Comparison of ENCODE assay signal across 8 mouse cellular contexts in the genomic region with DNA sequence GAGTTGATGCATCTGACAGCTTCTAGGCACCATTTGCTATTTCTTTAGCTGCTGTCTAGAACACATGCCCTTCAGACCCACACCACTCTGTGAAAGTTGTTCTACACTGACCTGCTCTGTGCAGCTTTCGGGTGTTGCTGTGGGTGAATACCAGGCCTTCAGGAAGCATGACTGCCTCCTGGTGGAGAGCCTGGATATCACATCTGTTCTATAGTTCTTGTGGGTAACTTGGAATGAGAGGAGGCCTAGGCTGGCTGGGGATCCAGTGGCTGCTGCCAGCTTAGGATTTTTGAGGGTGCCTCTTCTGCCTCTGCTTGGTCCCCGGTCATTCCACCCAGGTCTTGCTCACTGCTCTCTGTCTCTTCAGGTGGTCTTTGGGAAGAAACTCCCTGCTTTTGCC. TPM values are rescaled to one million over a fixed set of nuclear protein-coding genes. Genes with fewer than 3 reads are reported as not detected.
DNase-seq lines count a peak whose midpoint lies in the region; ATAC-seq lines count a peak whose summit lies in the region.

No protein-coding gene starts in this region.

- H3K4me3 ChIP-seq in forebrain, embryonic 10.5 days: no peak overlapping the region
- no peak overlapping the region for H3K4me3 ChIP-seq in forebrain, embryonic 16.5 days (replicated peaks; ENCODE audit: low read length)
- no peak overlapping the region for H3K4me3 ChIP-seq in embryonic facial prominence, embryonic 11.5 days (ENCODE audit: low read depth, low read length)
- H3K4me3 ChIP-seq in hindbrain, embryonic 14.5 days (replicated peaks; ENCODE audit: low read length): no peak overlapping the region

- H3K27ac ChIP-seq in forebrain, embryonic 10.5 days: no peak overlapping the region
- no peak overlapping the region for H3K27ac ChIP-seq in forebrain, embryonic 16.5 days (ENCODE audit: low read length)
- H3K27ac ChIP-seq in embryonic facial prominence, embryonic 11.5 days (replicated peaks; ENCODE audit: low read depth, low read length): no peak overlapping the region
- H3K27ac ChIP-seq in hindbrain, embryonic 14.5 days: no peak overlapping the region

- H3K9ac ChIP-seq in forebrain, embryonic 16.5 days (replicated peaks; ENCODE audit: low read depth, low read length): no peak overlapping the region
- no peak overlapping the region for H3K9ac ChIP-seq in embryonic facial prominence, embryonic 11.5 days (replicated peaks; ENCODE audit: low read length)
- no peak overlapping the region for H3K9ac ChIP-seq in hindbrain, embryonic 14.5 days

- H3K36me3 ChIP-seq in forebrain, embryonic 10.5 days (replicated peaks): peaks cover 63% of the 10 kb centered on the region
- H3K36me3 ChIP-seq in forebrain, embryonic 16.5 days (ENCODE audit: control insufficient read depth, insufficient read depth): peaks cover 10% of the 10 kb centered on the region
- H3K36me3 ChIP-seq in embryonic facial prominence, embryonic 11.5 days (replicated peaks; ENCODE audit: control insufficient read depth, insufficient read depth, low read depth, low read length): peaks cover 20% of the 10 kb centered on the region
- peaks cover 46% of the 10 kb centered on the region for H3K36me3 ChIP-seq in hindbrain, embryonic 14.5 days (replicated peaks; ENCODE audit: control insufficient read depth, insufficient read depth)

- no peaks in the 10 kb centered on the region for H3K9me3 ChIP-seq in forebrain, embryonic 10.5 days
- no peaks in the 10 kb centered on the region for H3K9me3 ChIP-seq in forebrain, embryonic 16.5 days (ENCODE audit: control insufficient read depth, low read length)
- no peaks in the 10 kb centered on the region for H3K9me3 ChIP-seq in embryonic facial prominence, embryonic 11.5 days (replicated peaks; ENCODE audit: control insufficient read depth, low read length)
- no peaks in the 10 kb centered on the region for H3K9me3 ChIP-seq in hindbrain, embryonic 14.5 days (ENCODE audit: control insufficient read depth, low read length)

- DNase-seq in forebrain, embryonic 10.5 days (ENCODE audit: extremely low spot score, low spot score): peak; percentile 63
- peak; percentile 53 to 59 for DNase-seq in urinary bladder, postnatal 36 days (ENCODE audit: low spot score in 2 of 2)
- DNase-seq in urinary bladder, adult 2 months (ENCODE audit: low spot score): no peak
- peak; percentile 78 for DNase-seq in embryonic facial prominence, embryonic 11.5 days (ENCODE audit: low spot score)
- DNase-seq in hindbrain, embryonic 14.5 days (ENCODE audit: low spot score): peak; percentile 66
- DNase-seq in lung, adult 18-20 months: peak; percentile 52 to 74
- peak; percentile 70 to 87 for DNase-seq in spleen, postnatal 10 days (ENCODE audit: low spot score in 2 of 2)

- 61% methylated on average over 2 of the region's 2 CpGs for WGBS in forebrain, embryonic 10.5 days
- 49% methylated on average over 2 of the region's 2 CpGs for WGBS in forebrain, embryonic 16.5 days
- 71% methylated on average over 2 of the region's 2 CpGs for WGBS in embryonic facial prominence, embryonic 11.5 days
- 56% methylated on average over 2 of the region's 2 CpGs for WGBS in hindbrain, embryonic 14.5 days

- peaks cover 23% of the 10 kb centered on the region for H3K4me1 ChIP-seq in forebrain, embryonic 10.5 days
- H3K4me1 ChIP-seq in forebrain, embryonic 16.5 days (replicated peaks; ENCODE audit: control insufficient read depth, insufficient read depth, low read length): peaks cover 17% of the 10 kb centered on the region
- peaks cover 2% of the 10 kb centered on the region; the same call in 1 of the 2 replicates for H3K4me1 ChIP-seq in embryonic facial prominence, embryonic 11.5 days (ENCODE audit: control insufficient read depth, insufficient read depth, low read length)
- H3K4me1 ChIP-seq in hindbrain, embryonic 14.5 days (replicated peaks; ENCODE audit: control insufficient read depth, insufficient read depth, low read length): peaks cover 15% of the 10 kb centered on the region

- no peaks in the 10 kb centered on the region for H3K27me3 ChIP-seq in forebrain, embryonic 10.5 days (ENCODE audit: poor library complexity, severe bottlenecking)
- no peaks in the 10 kb centered on the region for H3K27me3 ChIP-seq in forebrain, embryonic 16.5 days (replicated peaks; ENCODE audit: control insufficient read depth, insufficient read depth, low read length)
- no peaks in the 10 kb centered on the region for H3K27me3 ChIP-seq in embryonic facial prominence, embryonic 11.5 days (ENCODE audit: control insufficient read depth, insufficient read depth, low read length)
- no peaks in the 10 kb centered on the region for H3K27me3 ChIP-seq in hindbrain, embryonic 14.5 days (ENCODE audit: control insufficient read depth, insufficient read depth, low read length)

- ATAC-seq in forebrain, embryonic 16.5 days: no peak
- ATAC-seq in embryonic facial prominence, embryonic 11.5 days (replicated peaks; ENCODE audit: insufficient number of reproducible peaks, low FRiP score, low TSS enrichment, low read depth): no peak; the same call in 1 of the 2 replicates
- no peak for ATAC-seq in hindbrain, embryonic 14.5 days (ENCODE audit: low FRiP score)

- no peak overlapping the region for H3K4me2 ChIP-seq in forebrain, embryonic 16.5 days (ENCODE audit: low read length)
- no peak overlapping the region for H3K4me2 ChIP-seq in embryonic facial prominence, embryonic 11.5 days (ENCODE audit: low read depth, low read length)
- H3K4me2 ChIP-seq in hindbrain, embryonic 14.5 days (replicated peaks): no peak overlapping the region

RNA-seq across cellular contexts. Expression of gene Zfp598, which starts 6.7 kb away (rescaled TPM):
- 27.5 and 30.6 TPM in 2 replicates for polyA plus RNA-seq in forebrain, embryonic 10.5 days (2016; fragmentation: Nextera tagmentation; extraction: Ambion mirVana)
- 17.9 and 22.0 TPM in 2 replicates for polyA plus RNA-seq in forebrain, embryonic 16.5 days (2015; fragmentation: Nextera tagmentation; extraction: Ambion mirVana)
- polyA plus RNA-seq in urinary bladder, adult 2 months (2012; rRNA removed): 42.9 and 54.2 TPM in 2 replicates
- 24.1 and 26.6 TPM in 2 replicates for polyA plus RNA-seq in embryonic facial prominence, embryonic 11.5 days (2014; fragmentation: Nextera tagmentation; extraction: Ambion mirVana)
- 22.8 and 25.6 TPM in 2 replicates for polyA plus RNA-seq in hindbrain, embryonic 14.5 days (2014; fragmentation: Nextera tagmentation; extraction: Ambion mirVana)

RNA-seq across cellular contexts. Expression of gene Syngr3, which starts 13.6 kb away (rescaled TPM):
- polyA plus RNA-seq in forebrain, embryonic 10.5 days (2016; fragmentation: Nextera tagmentation; extraction: Ambion mirVana): 9.7 and 11.0 TPM in 2 replicates
- 143 and 193 TPM in 2 replicates for polyA plus RNA-seq in forebrain, embryonic 16.5 days (2015; fragmentation: Nextera tagmentation; extraction: Ambion mirVana)
- 0.58 and 0.62 TPM in 2 replicates for polyA plus RNA-seq in urinary bladder, adult 2 months (2012; rRNA removed)
- polyA plus RNA-seq in embryonic facial prominence, embryonic 11.5 days (2014; fragmentation: Nextera tagmentation; extraction: Ambion mirVana): 6.2 and 6.6 TPM in 2 replicates
- 178 and 220 TPM in 2 replicates for polyA plus RNA-seq in hindbrain, embryonic 14.5 days (2014; fragmentation: Nextera tagmentation; extraction: Ambion mirVana)

RNA-seq across cellular contexts. Expression of gene Npw, which starts 17.9 kb away (rescaled TPM):
- not detected in 2 replicates for polyA plus RNA-seq in forebrain, embryonic 10.5 days (2016; fragmentation: Nextera tagmentation; extraction: Ambion mirVana)
- polyA plus RNA-seq in forebrain, embryonic 16.5 days (2015; fragmentation: Nextera tagmentation; extraction: Ambion mirVana): not detected in 2 replicates
- 0.62 and 0.80 TPM in 2 replicates for polyA plus RNA-seq in urinary bladder, adult 2 months (2012; rRNA removed)
- 0.48 TPM in 1 of 2 replicates, not detected in the other for polyA plus RNA-seq in embryonic facial prominence, embryonic 11.5 days (2014; fragmentation: Nextera tagmentation; extraction: Ambion mirVana)
- 0.83 TPM in 1 of 2 replicates, not detected in the other for polyA plus RNA-seq in hindbrain, embryonic 14.5 days (2014; fragmentation: Nextera tagmentation; extraction: Ambion mirVana)

RNA-seq across cellular contexts. Expression of gene Gfer, which starts 19.8 kb away (rescaled TPM):
- polyA plus RNA-seq in forebrain, embryonic 10.5 days (2016; fragmentation: Nextera tagmentation; extraction: Ambion mirVana): 57.7 and 60.3 TPM in 2 replicates
- 35.0 and 35.4 TPM in 2 replicates for polyA plus RNA-seq in forebrain, embryonic 16.5 days (2015; fragmentation: Nextera tagmentation; extraction: Ambion mirVana)
- polyA plus RNA-seq in urinary bladder, adult 2 months (2012; rRNA removed): 21.0 and 23.7 TPM in 2 replicates
- 46.8 and 52.4 TPM in 2 replicates for polyA plus RNA-seq in embryonic facial prominence, embryonic 11.5 days (2014; fragmentation: Nextera tagmentation; extraction: Ambion mirVana)
- 35.2 and 43.4 TPM in 2 replicates for polyA plus RNA-seq in hindbrain, embryonic 14.5 days (2014; fragmentation: Nextera tagmentation; extraction: Ambion mirVana)

RNA-seq across cellular contexts. Expression of gene Noxo1, which starts 19.8 kb away (rescaled TPM):
- 0.79 and 1.0 TPM in 2 replicates for polyA plus RNA-seq in forebrain, embryonic 10.5 days (2016; fragmentation: Nextera tagmentation; extraction: Ambion mirVana)
- 2.0 and 2.7 TPM in 2 replicates for polyA plus RNA-seq in forebrain, embryonic 16.5 days (2015; fragmentation: Nextera tagmentation; extraction: Ambion mirVana)
- polyA plus RNA-seq in urinary bladder, adult 2 months (2012; rRNA removed): 7.6 and 10.7 TPM in 2 replicates
- 1.1 and 2.7 TPM in 2 replicates for polyA plus RNA-seq in embryonic facial prominence, embryonic 11.5 days (2014; fragmentation: Nextera tagmentation; extraction: Ambion mirVana)
- 1.9 and 2.4 TPM in 2 replicates for polyA plus RNA-seq in hindbrain, embryonic 14.5 days (2014; fragmentation: Nextera tagmentation; extraction: Ambion mirVana)

Comparison
In these comparisons a context has a peak if more than half of its experiments do, and no peak if none do; other contexts are left out.
1. RNA of gene Syngr3, which starts 13.6 kb away (polyA plus RNA-seq): 143 to 193 TPM in forebrain, embryonic 16.5 days and 178 to 220 TPM in hindbrain, embryonic 14.5 days; 9.7 to 11.0 TPM in forebrain, embryonic 10.5 days, 6.2 to 6.6 TPM in embryonic facial prominence, embryonic 11.5 days and 0.58 to 0.62 TPM in urinary bladder, adult 2 months; every median in the first group is over 10 times any median in the second.